Mouse (Mus musculus) megakaryocyte progenitor cell, adult 5-6 weeks (primary cell): ENCODE results near the gene Pltp. TPM values are rescaled to one million over a fixed set of nuclear protein-coding genes. Genes with fewer than 3 reads are reported as not detected.
"Not testable (repeated sequence)": the region's sequence is repeated elsewhere in the genome, so short reads cannot be mapped to it uniquely, and the experiment has no call there.

Experiments
- ATAC-seq: replicated peaks from 2 replicates; pipeline ENCODE4 v1.8.0; 2016; ENCODE audit warnings: mild to moderate bottlenecking, moderate TSS enrichment, inconsistent platforms; ENCODE audit not compliant: poor library complexity
- total RNA-seq, 2 experiments: library from RNA; stranded (forward) in 1 of 2; stranded (reverse) in 1 of 2; fragments of 157-497, 149-512 nt in 1 of 2; fragments of 200-1000 nt in 1 of 2; gene quantifications; 2 replicates each; pipeline versions ENCODE4 v1.2.3 to v1.2.4; 2015 to 2017

Pltp gene
- total RNA-seq, 2 experiments from 2014 or later: 0.10 TPM; not detected in 1

DNA sequence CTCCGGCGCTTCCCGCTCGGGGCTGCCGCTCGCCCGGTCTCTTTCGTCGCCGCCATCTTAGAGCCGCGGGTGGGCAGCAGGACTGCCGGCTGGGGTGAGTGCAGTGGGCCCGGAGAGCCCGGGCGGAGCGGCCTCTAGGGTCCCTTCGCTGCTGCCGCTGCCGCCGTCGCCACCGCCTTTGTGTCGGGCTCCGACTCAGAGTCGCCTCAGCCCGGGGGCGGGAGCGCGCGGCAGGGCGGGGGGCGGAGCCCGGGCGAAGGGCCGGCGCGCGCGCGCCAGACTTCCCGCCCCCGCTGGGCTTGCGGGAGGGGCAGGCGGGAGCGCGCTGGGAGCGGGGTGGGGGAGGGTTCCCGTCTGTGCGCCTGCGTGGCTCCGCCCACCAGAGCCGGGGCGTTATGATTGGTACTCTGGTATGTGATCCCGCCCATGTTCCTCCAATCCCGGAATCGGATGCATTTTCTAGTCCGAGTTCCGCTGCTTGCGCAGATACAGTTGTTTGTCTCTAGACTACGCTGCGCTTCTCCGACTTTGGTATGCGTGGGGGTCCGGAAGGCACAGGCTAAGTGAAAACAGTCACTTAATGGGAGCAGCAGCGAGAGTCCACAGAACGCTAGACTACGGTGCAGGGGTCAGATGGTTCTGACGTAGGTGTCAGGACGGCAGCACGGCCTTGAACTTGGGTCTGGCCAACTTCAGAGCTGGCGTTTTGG is 22.2 kb upstream of the Pltp start:
- peak; percentile 84 for ATAC-seq

DNA sequence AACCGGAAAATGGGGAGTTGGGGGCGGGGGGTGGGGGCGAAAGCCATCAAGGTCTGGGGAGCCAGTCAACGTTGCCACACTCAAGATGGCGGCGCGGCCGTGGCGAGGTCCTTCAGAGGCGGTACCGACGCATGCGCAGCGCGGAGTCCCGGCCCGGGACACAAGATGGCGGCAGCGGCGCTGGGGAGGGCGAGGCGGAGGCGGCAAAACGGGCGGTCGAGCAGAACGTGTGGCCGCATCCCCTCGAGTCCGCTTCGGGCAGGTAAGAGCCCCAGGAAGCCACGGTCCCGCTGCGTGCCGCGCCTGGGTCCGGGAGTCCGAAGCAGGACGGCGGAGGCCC is 21.7 kb upstream of the Pltp start, which contains the start of gene Pcif1:
TSS of gene Pcif1 (plus strand) at position 77 of the 340 bp plus-strand sequence.
- ATAC-seq: peak; percentile 61

GRCm38 (mm10) chr2:164878509-164879227 is 21.2 kb upstream of the Pltp start:
- ATAC-seq: peak; percentile 56

GRCm38 (mm10) chr2:164877376-164878215 is 20.1 kb upstream of the Pltp start:
- not testable (repeated sequence) for ATAC-seq

DNA sequence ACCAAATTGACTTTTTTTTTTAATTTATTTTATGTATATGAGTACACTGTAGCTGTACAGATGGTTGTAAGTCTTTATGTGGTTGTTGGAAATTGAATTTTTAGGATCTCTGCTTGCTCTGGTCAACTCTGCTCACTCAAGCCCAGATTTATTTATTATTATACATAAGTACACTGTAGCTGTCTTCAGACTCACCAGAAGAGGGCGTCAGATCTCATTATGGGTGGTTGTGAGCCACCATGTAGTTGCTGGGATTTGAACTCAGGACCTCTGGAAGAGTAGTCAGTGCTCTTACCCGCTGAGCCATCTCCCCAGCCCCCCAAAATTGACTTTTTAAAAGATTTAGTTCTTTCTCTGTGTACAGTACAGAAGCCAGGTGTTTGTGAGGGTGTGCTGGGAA is 18.1 kb upstream of the Pltp start:
- not testable (repeated sequence) for ATAC-seq

DNA sequence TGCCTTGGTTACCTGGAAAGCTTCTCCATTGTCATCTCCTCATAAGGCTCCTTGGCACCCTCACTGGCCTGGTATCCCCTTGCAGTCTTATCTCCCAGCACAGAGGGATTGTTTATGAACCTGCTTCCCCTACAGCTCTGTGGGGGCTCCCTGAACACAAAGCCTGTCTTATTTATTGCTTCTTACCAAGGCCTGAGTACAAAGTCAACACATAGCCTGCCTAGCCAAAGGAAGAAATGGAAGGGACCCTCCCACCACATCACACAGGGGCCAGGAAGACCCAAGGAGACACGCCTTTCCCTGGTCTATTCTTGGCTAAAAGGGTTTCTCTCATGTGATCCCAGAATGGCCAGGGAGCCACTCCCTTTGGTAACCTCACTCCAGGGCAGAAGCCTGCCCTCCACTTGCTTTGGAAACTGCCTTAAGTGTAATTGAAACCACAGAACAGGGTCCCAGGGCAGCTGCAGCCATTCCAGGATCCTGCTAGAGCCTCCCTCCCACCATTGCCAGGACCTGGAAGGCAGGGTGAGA is 16.8 kb upstream of the Pltp start:
- no peak for ATAC-seq

GRCm38 (mm10) chr2:164873621-164874020 is 16.1 kb upstream of the Pltp start:
- no peak for ATAC-seq

DNA sequence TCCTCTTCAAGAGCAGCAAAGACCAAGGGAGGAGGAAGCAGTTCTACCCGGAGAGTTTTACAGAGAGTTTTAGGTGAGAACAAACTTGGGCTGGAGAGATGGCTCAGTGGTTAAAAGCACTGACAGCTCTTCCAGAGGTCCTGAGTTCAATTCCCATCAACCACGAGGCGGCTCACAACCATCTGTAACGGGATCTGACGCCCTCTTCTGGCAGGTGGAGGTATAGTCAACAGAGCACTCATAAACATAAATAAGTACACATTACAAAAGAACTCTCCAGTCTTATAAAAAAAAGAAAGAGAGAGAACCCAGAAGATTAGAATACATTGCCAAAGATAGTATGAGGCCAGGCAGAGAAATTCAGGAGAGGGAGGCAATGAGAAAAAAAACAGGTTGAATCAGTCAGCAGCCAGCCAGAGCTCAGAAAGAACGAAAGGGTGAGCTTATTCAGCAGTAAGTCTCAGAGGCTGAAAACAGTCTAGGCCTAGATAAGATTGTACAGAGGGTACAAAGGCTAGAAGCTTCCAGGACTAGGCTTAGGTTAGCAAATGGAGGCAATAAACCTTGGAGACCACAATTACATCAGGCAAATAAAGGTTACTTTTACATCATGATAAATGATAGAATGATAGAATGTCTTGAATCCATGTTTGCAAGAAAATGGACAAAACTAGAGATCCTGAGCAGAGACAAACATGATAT is 14.2 kb upstream of the Pltp start:
- no peak for ATAC-seq

DNA sequence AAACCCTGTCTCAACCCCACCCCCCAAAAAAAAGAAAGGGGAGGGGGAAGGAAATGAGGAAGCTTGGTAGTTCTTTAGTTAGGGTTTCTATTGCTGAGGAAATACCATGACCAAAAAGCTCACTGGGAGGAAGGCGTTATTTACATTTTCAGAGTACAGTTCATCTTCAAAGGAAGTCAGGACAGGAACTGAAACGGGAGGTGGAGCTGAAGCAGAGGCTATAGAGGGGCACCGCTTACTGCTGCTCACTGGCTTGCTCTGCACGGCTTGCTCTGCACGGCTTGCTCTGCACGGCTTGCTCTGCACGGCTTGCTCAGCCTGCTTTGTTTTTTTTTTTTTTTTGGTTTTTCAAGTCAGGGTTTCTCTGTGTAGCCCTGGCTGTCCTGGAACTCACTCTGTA is 11.0 kb upstream of the Pltp start:
- peak; percentile 56 for ATAC-seq

GRCm38 (mm10) chr2:164867566-164867965 is 10.1 kb upstream of the Pltp start:
- no peak for ATAC-seq

DNA sequence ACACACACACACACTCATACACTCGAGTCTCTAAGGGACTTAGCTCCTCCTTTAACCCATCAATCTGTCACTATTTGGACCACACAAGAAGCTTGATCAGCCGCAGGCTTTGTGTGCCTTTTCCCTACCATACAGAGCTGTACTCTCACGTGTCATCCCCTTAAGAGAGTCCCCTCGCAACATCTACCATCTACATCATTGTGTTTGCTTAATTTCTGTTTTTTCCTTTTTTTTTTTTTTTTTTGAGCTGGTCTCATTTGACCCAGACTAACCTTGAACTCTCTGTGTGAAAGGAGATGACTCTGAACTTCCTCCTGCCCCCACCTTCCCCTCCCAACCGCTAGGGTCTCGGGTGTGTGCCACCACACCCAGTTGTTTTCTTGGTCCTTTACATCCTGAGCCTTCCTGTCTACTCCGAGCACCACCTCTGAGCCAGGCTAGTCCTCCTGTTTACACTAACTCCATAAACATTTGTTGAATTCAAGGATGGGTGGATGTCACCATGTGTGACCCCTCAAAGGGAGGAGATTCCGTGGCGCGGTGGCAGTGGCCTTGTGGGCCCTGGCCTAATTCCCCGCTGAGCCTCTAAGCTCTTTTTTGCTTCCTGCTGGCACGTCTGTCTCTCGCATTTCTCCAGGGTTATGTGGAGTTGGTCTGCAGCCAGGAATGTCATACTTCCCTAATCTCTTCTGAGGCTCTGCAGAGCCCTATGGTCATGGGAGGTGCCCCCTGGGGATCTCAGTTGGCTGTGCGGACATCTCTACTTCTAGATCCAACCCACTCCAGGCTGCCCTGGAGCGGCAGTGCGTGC is 9.4 kb upstream of the Pltp start:
- ATAC-seq: peak; percentile 47

GRCm38 (mm10) chr2:164864593-164864992 is 7.1 kb upstream of the Pltp start:
- ATAC-seq: peak; percentile 37; the same call in 1 of the 2 replicates

DNA sequence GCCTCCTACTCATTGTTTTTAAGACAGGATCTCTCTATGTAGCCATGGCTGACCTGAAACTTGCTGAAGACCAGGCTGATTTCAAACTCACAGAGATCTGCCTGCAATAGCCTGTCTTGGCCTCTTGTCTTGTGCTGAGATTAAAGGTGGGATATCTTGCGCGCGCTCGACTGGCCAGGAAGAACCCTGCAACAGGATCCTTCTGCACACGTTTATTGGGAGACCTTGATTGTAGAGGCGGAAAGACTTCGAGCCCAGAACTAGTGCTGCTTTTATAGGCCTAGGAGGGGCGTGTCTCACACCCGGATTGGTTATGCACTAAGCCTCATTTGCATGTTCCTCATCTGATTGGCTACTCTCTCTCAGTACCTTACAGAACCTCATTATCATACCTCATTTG is 5.9 kb upstream of the Pltp start:
- not testable (repeated sequence) for ATAC-seq

- ATAC-seq: peak; percentile 44
Measured at GRCm38 (mm10) chr2:164862179-164862861, 4.8 kb upstream of the Pltp start.

GRCm38 (mm10) chr2:164861094-164861493 is 3.6 kb upstream of the Pltp start:
- no peak for ATAC-seq

DNA sequence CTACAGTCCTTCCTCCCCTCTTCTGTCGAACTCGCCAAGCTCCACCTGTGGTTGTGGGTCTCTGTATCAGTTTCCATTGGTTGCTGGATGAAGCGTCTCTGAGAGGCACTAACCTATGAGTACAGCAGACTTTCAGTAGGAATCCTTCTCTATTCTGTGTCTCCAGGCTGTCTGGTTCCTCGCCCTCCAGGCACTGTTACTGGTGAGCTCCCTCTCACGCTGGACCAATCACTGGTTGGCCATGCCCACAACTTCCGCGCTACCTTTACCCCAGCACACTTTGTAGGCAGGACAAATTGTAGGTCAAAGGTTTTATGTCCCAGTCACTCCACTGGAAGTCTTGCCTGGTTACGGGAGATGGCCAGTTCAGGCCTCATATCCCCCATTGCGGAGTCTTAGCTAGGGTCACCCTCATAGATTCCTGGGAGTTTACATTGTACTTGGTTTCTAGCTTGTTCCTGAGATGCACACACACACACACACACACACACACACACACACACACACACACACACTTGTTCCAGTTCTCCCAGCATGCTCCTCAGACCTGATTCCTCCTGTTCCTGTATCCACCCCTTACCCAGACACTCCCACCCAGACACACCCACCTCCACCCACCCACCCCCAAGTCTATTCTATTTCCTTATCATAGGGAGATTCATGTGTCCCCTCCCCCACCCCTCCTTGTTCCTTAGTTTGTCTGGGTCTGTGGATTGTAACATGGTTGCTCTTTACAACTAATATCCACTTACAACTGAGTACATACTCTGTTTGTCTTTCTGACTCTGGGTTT is 2.3 kb upstream of the Pltp start:
- ATAC-seq: no peak

DNA sequence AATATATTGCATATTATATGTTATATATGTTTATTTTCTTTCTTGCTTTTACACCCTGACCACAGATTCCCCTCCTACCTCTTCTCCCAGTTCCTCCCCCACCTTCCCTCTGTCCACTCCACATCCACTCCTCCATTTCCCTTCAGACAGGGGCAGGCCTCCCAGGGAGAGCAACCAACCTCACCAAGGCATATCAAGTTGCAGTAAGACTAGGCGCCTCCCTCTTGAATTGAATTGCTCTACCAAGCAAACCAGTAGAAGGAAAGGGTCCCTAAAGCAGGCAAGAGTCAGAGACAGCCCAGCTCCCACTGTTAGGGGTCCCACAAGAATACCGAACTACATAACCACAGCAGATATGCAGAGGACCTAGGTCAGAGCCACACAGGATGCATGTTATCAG is 1.6 kb upstream of the Pltp start:
- no peak for ATAC-seq

DNA sequence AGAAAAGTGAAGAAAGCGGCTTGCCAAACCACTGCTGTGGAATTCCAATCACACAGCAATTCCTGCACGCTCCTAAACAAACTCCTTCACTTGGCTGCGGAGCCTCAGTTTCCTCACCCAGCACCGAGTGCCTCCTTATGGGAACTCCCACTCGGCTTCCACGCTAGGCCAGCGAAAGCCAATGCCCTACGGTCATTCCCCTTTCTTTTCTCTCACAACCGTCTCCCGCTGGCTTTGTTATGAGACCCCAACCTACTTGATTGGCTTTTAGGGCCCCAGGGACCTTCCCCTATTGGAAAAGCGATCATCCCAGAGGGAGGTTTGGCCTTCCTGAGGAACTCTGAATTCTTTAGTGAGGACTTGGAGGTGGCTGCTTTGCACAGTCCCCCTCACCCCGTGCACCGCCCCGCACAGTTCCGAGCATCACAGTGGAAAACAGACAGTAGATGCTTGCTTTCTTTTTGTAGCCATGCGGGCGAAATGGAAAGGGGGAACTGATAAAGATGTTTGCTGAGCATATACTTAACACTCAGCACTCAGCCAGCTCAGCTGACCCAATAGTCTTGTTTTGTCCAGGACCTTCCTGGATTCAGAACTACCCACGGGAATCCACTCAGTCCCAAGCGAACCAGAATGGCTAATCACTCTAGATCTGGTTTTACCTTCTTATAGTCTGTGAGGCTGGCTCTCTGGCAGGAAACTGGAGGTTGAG is 487 bp upstream of the Pltp start:
- no peak for ATAC-seq
